Mouse (Mus musculus) adrenal gland, postnatal 14 days (tissue): ENCODE results near the gene Dna2. TPM values are rescaled to one million over a fixed set of nuclear protein-coding genes. Genes with fewer than 3 reads are reported as not detected.
A peak's percentile ranks its signal among the peaks of the same experiment; 100 is the strongest.
"Not testable (repeated sequence)": the region's sequence is repeated elsewhere in the genome, so short reads cannot be mapped to it uniquely, and the experiment has no call there.

ENCODE experiments used
- DNase-seq: peaks from one replicate; pipeline ENCODE4 v3.0.0; 2021; ENCODE audit warnings: mixed read lengths
- long read RNA-seq, 2 experiments: library from polyadenylated mRNA; stranded (forward); transcript quantifications; one replicate each; pipeline ENCODE4 v2.0.0; 2021
- total RNA-seq: library from RNA; stranded (reverse); gene quantifications from 2 replicates; pipeline ENCODE4 v1.2.3, GENCODE M21; 2021

Dna2 gene
- total RNA-seq, result 3.8 and 3.9 TPM in 2 replicates
- long read RNA-seq, experiment 1, full-length matches to known transcripts, result 4 of 5 reads
- long read RNA-seq, experiment 1, partial matches to known transcripts, result 1 of 5 reads
- long read RNA-seq, experiment 1, other reads (novel, unspliced or antisense), result 0 of 5 reads
- long read RNA-seq, experiment 2, full-length matches to known transcripts, result 5 of 7 reads
- long read RNA-seq, experiment 2, partial matches to known transcripts, result 1 of 7 reads
- long read RNA-seq, experiment 2, other reads (novel, unspliced or antisense), result 1 of 7 reads

GRCm38 (mm10) chr10:62946738-62947471 lies at the start of gene Dna2:
Gene Dna2 (plus strand): TSS chr10:62947026.
- DNase-seq, result peak; percentile 85

- DNase-seq, result no peak
Observed at GRCm38 (mm10) chr10:62897437-62897836, 49.4 kb upstream of the Dna2 start.

- no peak for DNase-seq
Observed at GRCm38 (mm10) chr10:62898061-62898460, 48.8 kb upstream of the Dna2 start.

DNA sequence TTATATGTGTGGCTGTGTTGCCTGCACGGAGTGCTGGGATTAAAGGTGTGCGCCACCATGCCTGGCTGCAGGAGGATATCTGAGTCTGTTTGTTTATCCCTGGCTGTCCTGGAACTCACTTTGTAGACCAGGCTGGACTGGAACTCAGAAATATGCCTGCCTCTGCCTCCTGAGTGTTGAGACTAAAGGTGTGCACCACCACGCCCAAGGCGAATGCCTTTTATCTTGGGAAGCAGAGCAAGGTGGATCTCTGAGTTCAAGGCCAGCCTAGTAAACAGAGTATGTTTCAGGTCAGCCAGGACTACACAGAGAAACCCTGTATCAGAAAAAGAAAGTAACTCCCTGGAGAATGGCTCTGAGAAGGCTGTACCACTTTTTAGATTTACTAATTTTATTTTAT lies 46.7 kb upstream of the Dna2 start:
- DNase-seq, result no peak

DNA sequence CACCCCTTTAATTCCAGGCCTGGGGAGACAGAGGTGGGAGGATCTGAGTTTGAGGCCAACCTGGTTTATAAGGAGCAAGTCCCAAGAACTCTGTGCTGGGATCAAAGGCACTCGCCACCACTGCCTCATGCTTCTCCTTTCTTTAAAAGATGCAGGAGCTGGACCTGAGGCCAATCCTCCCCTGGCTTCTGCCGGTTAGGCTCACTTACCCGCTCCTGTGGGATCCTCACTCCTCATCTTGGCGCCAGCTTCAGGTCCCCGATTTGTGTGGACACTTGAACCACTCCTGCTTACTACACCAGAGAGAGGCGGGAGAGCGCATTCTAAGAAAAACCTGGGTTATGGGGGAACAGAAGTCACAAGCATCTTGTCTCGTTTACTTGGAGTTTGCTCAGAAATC lies 45.0 kb upstream of the Dna2 start:
- DNase-seq, result no peak

DNA sequence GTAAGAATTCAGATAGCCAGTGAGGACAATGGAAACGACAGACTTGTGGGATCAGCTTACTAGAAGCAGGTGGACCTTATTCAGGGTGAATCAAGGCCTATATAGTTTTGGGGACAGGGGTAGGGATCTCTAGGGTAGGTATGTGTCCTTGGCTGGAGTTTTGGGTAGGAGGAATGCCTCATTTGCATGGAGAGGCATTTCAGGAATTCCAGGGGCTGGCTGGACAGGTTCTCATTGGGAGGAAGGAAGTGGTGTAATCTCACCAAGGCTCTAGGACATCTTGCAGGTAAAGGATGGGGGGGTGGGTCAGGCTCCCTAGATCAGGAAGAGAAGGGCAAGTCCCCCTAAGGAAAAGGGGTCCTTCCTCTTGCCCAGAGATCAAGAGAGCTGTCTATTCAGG lies 44.0 kb upstream of the Dna2 start:
- no peak for DNase-seq

- DNase-seq, result no peak
Observed at GRCm38 (mm10) chr10:62906336-62906735, 40.5 kb upstream of the Dna2 start.

GRCm38 (mm10) chr10:62908896-62909295 lies 37.9 kb upstream of the Dna2 start, which contains the start of gene Tet1:
Gene Tet1 (minus strand): TSS chr10:62908996.
- DNase-seq, result not testable (repeated sequence)

DNA sequence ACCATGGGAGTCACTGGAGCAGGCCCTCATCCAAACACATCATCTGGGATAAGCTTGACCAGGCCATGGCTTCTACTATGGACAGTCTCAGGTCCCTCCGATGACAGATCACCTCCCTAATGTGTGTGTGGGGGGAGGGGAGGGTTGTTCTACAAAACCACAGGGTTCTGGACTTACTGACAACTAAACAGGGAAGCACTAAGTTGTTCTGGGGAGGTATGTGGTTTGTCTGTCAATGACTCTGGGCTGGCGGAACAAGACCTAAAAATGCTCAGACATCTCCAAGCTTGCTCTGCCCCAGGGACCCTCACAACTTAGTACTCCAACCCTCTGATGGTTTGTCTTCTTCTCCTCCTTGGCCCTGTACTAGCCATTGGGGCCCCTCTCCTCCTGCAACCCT lies 35.7 kb upstream of the Dna2 start:
- DNase-seq, result no peak

- no peak for DNase-seq
Observed at GRCm38 (mm10) chr10:62918985-62919384, 27.8 kb upstream of the Dna2 start.

DNA sequence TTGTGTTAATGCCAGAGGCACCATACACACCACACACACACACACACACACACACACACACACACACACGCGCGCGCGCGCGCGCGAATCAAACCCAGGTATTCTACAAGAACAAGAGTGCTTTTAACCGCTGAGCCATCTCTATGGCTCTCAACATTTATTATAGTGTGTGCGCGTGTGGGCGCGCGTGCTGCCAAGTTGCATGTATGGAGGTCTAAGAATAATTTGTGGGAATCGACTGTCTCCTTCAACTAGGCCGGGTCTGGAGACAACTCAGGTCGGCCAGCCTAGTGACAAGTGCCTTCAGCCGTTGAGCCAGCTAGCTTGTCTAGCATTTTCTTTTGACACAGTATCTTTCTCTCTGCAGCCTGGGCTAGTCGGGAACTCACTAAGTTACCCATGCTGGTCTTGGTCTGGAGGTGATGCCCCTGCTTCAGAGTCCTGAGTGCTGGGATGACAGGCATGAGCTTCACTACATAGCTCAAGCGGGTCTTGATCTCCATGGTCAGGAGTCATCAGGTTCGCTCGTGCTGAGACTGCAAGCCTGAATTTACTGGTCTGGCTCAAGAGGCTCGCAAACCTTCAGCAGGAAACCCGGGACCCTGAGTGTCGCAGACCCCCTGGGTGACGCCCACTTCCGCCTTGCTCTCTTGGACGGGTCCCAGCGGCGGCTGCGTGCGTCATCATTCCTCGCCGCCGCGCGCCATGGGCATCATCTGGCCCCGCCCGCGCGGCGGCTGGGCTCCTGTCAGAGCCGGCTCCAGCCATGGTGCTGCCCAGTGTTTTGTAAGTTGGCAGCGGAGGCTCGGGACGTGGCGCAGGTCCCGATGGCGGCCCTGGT lies 26.7 kb upstream of the Dna2 start, which contains the start of gene Slc25a16:
Slc25a16 (plus strand) TSS at position 709 of the 841 bp plus-strand sequence.
- DNase-seq, result peak; percentile 95

- no peak for DNase-seq
Observed at GRCm38 (mm10) chr10:62920766-62921156, 26.1 kb upstream of the Dna2 start.

GRCm38 (mm10) chr10:62924096-62924635 lies 22.7 kb upstream of the Dna2 start:
- DNase-seq, result no peak

DNA sequence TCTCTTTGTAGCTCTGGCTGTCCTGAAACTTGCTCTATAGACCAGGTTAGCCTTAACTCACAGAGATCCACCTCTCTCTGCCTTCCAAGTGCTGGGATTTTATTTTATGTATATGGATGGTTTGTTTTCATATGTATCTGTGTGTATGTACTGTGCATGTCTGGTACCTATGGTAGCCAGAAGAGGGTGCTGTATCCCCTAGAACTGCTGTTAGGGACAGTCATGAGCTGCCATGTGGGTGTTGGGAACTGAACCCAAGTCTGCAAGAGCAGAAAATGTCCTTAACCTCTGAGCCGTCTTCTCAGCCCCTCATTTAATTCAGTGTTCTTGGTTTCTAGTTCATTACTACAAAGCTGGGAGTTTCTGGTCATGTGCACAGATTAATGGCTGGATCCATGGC lies 14.4 kb upstream of the Dna2 start:
- DNase-seq, result no peak

GRCm38 (mm10) chr10:62944975-62945580 lies 1.7 kb upstream of the Dna2 start:
- no peak for DNase-seq

GRCm38 (mm10) chr10:62948551-62948950 lies 1.7 kb downstream of the Dna2 start:
- no peak for DNase-seq

- no peak for DNase-seq
Observed at GRCm38 (mm10) chr10:62963956-62964355, 17.1 kb downstream of the Dna2 start.

DNA sequence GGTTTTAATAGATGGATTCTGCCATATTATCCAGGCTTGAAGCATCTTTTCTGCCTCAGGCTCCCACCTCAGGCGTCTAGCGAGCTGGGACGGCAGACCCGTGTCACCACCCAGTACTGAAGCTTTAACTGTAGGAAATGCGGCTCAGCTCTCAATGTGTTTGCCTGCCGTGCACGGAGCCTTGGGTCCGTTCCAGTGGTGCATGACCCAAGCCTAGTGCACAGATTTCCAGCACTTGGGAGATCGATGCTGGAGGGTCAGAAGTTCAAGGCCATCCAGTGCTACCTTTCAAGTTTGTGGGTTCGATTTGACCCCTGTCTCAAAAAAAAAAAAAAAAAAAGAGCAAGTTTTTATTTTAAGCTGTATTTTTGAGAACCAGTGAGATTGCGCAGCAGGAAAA lies 19.0 kb downstream of the Dna2 start:
- DNase-seq, result no peak

DNA sequence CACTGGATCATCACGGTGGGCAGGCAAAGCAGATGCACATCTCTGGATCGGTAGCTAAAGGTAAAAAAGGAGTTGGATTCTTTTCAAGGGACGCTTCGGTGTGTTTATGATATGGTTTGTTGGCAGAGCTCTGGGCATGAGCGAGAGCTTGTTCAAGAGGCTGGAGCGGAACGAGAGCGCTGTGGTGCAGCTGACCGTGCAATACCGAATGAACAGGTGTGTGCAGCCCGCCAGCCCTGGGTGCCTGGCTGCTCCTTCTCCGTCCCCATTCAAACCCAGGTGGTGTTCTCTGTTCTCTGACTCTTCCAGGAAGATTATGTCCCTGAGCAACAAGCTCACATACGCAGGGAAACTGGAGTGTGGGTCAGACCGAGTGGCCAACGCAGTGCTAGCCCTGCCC lies 19.5 kb downstream of the Dna2 start:
- no peak for DNase-seq

DNA sequence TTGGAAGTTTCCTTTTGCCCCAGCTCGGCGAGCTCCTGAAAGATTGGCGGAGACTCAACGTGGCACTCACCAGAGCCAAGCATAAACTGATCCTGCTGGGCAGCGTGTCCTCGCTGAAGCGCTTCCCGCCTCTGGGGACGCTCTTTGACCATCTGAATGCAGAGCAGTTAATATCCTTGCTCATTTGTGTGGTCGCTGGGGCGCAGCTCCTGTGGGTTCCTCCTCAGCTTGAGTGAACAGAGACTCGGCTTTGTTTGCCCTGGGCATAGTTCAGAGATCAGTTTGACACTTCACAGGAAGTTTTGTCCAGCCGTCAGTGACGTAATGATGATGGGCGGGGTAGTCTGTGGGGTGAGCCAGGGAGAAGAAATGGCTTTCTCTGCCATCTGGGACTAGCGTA lies 25.0 kb downstream of the Dna2 start:
- DNase-seq, result no peak

DNA sequence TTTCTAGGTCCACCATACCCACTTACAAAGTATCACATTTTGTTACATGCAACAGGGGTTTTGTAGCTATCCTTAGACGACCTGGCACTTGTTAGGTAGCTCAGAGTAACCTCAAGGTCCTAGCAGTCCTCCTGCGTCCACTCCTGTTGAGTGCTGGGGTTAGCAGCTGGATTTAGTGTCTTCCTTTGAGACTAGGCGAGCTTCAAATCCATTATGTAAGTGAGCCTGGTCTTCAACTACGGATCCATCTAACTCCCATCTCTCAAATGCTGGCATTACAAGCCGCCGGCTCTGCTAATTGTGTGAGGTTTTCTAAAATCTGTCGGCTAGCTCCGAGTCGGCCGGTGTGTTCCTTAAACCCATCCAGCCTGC lies 32.8 kb downstream of the Dna2 start:
- DNase-seq, result no peak
